Mouse (Mus musculus): ENCODE results near the gene Ninj1.

DNA sequence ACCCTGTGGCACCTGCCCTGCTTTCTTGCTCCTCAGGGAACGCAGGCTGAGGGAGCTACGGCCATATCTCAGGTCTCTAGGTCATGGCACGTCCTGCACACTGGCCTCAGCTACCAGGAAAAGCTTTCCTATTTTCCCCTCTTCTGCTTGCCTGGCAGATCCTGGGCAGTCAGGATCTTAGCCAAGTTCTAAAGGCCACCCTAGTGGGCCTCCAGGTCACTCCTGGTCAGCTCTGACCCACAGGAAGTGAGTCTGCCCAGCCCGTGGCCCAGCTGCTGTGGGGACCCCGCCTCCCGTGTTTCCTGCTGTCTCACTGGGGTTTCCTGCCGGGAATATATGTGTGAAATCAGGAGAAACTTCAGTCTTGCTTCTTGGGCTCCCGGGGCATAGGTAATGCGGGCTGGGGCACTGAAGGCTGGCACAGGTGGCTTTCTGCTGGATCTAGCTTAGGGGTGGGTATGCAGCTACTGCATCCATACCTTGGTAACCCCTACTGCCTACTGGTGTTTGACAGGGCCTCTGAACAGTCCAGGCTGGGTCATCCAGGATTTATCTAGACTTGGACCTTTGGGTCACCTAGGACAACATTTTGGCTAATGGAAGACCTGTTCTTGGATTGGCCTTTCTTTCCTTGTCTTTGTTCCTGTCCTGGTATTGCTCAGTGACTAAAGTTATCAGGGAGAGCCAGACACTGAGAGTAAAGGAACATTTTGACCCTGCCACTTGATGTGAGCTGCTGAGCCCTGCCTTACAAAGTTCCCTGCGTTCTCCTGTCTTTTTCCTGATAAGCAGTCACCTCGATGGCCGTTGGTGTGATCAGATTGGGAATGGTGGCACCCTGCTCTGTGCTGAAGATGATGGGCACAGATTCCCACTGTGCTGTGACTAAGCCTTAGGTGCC is 2.9 kb downstream of the Ninj1 start:
- TF ChIP-seq CTCF (IDR thresholded peaks at IDR 0.05; ENCODE audit: low read depth) (no peak), EP300 (IDR thresholded peaks at IDR 0.05; ENCODE audit: low read depth) (no peak)
